Mouse (Mus musculus) heart, embryonic 15.5 days (tissue): ENCODE results near the gene Clasp1. TPM values are rescaled to one million over a fixed set of nuclear protein-coding genes. Genes with fewer than 3 reads are reported as not detected.
"Not testable (repeated sequence)": the region's sequence is repeated elsewhere in the genome, so short reads cannot be mapped to it uniquely, and the experiment has no call there.

Source experiments
- ATAC-seq: fragments of 200-750 bp; cut with Nextera tagmentation; replicated peaks from 2 replicates; pipeline ENCODE4 v1.8.0; 2017; ENCODE audit warnings: low read depth, moderate TSS enrichment; ENCODE audit not compliant: insufficient number of reproducible peaks, insufficient read depth, low FRiP score
- H3K27ac ChIP-seq: fragments of 300-500 bp; sonication (generic); 2 replicates; pipeline ENCODE4 v1.5.1; 2015; ENCODE audit warnings: mild to moderate bottlenecking, inconsistent platforms
- H3K27me3 ChIP-seq: fragments of 300-500 bp; sonication (generic); 2 replicates; pipeline ENCODE4 v1.6.1; 2015; ENCODE audit warnings: inconsistent platforms
- H3K36me3 ChIP-seq: fragments of 300-500 bp; sonication (generic); 2 replicates; pipeline ENCODE4 v1.6.1; 2015; ENCODE audit warnings: mild to moderate bottlenecking, inconsistent platforms
- H3K4me1 ChIP-seq: fragments of 300-500 bp; sonication (generic); replicated peaks from 2 replicates; pipeline ENCODE4 v1.6.1; 2015; ENCODE audit warnings: inconsistent platforms
- H3K4me2 ChIP-seq: fragments of 300-500 bp; sonication (generic); 2 replicates; pipeline ENCODE4 v1.6.1; 2015; ENCODE audit warnings: inconsistent platforms, mild to moderate bottlenecking, moderate library complexity
- H3K4me3 ChIP-seq: fragments of 300-500 bp; sonication (generic); 2 replicates; pipeline ENCODE4 v1.5.1; 2015; ENCODE audit warnings: mild to moderate bottlenecking, inconsistent platforms
- H3K9ac ChIP-seq: fragments of 300-500 bp; sonication (generic); 2 replicates; pipeline ENCODE4 v1.6.1; 2015; ENCODE audit warnings: mild to moderate bottlenecking, inconsistent platforms
- H3K9me3 ChIP-seq: fragments of 300-500 bp; sonication (generic); replicated peaks from 2 replicates; pipeline ENCODE4 v1.6.1; 2016; ENCODE audit warnings: inconsistent platforms
- WGBS: fragments of 180-500 bp; shearing (Covaris S2); methylation state at CpG from one replicate; pipeline ENCODE4 v1.1.7; 2015; ENCODE audit warnings: mixed read lengths; 5-methylcytosine and 5-hydroxymethylcytosine counted together
- polyA plus RNA-seq: library from polyadenylated mRNA; unstranded; fragments of >200 nt; fragmentation: Nextera tagmentation; extraction: Ambion mirVana; gene quantifications from 2 replicates; pipeline ENCODE4 v1.2.1, GENCODE M21; 2015

The Clasp1 gene
- polyA plus RNA-seq, 1 experiment from 2014 or later: 91.1 TPM

DNA sequence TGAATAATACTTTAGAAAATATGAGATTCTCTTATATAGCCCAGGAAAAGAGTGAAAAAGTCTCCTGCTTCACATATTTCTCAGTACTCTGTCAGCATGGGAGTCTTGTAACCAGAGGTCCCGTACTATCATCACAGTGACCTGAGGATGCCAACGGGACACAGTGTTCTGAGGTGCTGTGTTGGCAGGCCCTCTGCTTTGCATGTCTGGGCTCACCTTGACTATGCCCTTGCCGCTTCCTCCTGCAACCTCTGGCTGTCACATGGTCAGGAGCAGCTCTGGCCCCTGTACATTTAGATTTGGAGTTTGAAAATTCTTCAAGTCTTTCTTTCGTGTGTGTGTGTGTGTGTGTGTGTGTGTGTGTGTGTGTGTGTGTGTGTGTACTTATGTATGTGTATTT, 204.1 kb downstream of the Clasp1 start:
- ATAC-seq: peak; percentile 56; the same call in 1 of the 2 replicates
- H3K4me2 ChIP-seq: no peak overlapping the region
- no peaks in the 10 kb centered on the region for H3K9me3 ChIP-seq
- peaks cover 79% of the 10 kb centered on the region for H3K36me3 ChIP-seq
- H3K27ac ChIP-seq: peak overlapping the region; percentile 45
- no peak overlapping the region for H3K4me3 ChIP-seq
- no peak overlapping the region for H3K9ac ChIP-seq
- peaks cover 18% of the 10 kb centered on the region for H3K4me1 ChIP-seq
- no peaks in the 10 kb centered on the region for H3K27me3 ChIP-seq
- 57% methylated on average over 4 of the region's 4 CpGs for whole genome bisulfite sequencing

DNA sequence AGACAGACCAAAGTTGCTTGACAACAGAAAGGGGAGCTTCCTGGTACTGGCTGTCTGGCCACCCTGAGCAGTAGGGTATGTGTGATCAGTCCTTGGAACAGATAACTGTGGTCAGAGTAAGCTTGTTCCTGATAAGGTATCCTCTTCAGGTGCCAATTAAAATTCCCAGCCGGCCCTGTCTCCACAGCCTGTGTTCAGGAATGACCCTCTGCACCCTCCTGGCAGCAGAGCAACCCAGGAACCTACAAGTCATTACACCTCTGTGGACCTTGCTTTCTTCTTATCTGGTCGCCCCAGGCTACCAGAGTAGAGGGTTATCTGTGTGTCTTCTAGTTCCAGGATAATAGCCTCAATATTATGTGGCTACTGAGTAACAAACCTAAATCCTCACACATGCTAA, 206.5 kb downstream of the Clasp1 start:
- 30% methylated on average over 2 of the region's 2 CpGs for WGBS

DNA sequence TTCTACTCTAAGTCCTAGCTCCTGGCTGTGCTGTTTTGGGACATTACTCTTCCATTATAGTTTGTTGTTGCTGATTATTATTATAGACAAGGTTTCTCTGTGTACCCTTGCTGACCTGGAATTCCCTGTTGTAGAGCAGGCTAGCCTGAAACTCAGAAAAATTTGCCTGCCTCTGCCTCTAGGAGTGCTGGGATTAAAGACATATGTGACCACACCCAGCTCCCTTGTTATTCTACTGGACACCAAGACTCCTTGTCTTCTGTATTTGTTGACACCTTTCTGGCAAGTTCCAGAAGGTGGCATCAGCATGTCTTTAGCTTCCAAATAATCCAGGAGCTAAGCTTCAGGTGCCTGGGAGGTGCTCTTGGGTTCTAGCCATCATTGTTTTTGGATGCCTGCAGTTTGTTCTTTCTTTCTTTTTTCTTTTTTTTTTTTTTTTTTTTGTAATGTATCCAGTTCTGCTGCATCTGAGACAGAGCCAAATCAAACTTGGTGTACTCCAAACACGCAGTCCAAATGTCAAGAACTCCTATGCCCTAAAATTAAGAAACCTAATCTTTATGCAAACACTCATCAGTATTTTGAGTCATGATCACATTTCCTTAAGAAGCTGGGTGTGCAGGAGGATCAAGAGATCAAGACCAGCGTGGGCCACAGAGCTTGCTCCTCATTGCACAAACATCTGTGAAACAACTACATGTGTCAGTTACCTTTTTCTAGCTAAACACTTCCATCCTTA, 208.8 kb downstream of the Clasp1 start:
- Histone ChIP-seq H3K4me3 (no peak overlapping the region), H3K36me3 (peaks cover 93% of the 10 kb centered on the region), H3K9me3 (no peaks in the 10 kb centered on the region), H3K27me3 (no peaks in the 10 kb centered on the region), H3K27ac (no peak overlapping the region), H3K4me2 (no peak overlapping the region), H3K9ac (no peak overlapping the region), H3K4me1 (peaks cover 6% of the 10 kb centered on the region)
- 85% methylated on average over 2 of the region's 2 CpGs for WGBS
- no peak for ATAC-seq

More for the DNA sequence above, 206.5 kb downstream of the Clasp1 start:
- ATAC-seq: no peak
- Histone ChIP-seq H3K27me3 (no peaks in the 10 kb centered on the region), H3K4me3 (no peak overlapping the region), H3K9me3 (no peaks in the 10 kb centered on the region), H3K9ac (no peak overlapping the region), H3K36me3 (peaks cover 89% of the 10 kb centered on the region), H3K27ac (peak overlapping the region; percentile 46; the same call in 1 of the 2 replicates), H3K4me1 (peaks cover 15% of the 10 kb centered on the region), H3K4me2 (no peak overlapping the region)

DNA sequence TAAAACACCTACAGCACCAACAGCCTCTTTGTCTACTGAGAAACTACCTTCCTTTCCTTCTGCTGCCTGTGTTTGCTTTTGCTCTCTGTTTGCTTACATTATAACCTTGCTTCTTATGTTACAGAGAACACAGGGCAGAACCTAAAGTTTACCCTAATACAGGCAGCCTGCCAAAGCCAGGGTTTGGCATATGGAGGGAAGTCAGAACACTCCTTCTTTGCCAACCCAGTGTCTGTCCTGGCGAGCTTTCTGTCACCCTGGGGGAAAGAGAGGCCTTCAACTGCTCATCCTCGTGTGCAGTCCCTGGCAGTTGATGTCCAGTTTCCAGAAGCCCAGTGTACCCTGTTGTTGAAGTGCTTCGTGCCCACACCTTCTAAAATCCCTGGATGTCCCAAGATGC, 209.5 kb downstream of the Clasp1 start:
- Histone ChIP-seq H3K9ac (no peak overlapping the region), H3K4me3 (no peak overlapping the region), H3K4me1 (peaks cover 6% of the 10 kb centered on the region), H3K9me3 (no peaks in the 10 kb centered on the region), H3K27ac (no peak overlapping the region), H3K27me3 (no peaks in the 10 kb centered on the region), H3K4me2 (no peak overlapping the region), H3K36me3 (peaks cover 96% of the 10 kb centered on the region)
- no peak for ATAC-seq
- 87% methylated on average over 3 of the region's 3 CpGs for WGBS

DNA sequence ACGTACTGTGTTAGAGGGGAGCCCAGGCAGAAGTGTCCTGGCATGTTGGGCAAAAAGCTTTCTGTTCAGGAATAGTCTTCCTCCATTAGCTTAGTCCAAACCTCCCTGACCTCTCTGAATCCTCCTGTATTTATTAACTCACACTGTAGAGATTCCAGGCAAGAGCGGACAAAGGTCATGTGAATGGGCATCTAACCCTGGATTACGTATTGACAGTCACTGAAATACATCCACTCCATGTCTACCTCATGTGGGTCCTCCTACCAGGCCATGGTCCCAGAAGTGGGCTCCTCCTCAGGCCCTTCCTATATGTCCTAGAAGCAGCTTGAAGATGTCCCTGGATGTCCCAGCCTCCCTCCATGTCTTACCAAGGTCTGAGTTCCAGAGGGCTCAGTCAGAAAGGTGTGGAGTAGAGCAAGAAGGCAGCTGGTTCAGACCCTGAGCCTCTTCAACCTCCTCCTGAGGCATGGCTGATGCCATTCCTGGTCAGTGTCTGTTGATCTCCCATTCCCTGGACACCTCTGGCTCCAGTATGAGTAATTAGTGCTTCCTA, 224.8 kb downstream of the Clasp1 start:
- H3K9me3 ChIP-seq: no peaks in the 10 kb centered on the region
- no peak for ATAC-seq
- H3K36me3 ChIP-seq: peaks cover 14% of the 10 kb centered on the region

DNA sequence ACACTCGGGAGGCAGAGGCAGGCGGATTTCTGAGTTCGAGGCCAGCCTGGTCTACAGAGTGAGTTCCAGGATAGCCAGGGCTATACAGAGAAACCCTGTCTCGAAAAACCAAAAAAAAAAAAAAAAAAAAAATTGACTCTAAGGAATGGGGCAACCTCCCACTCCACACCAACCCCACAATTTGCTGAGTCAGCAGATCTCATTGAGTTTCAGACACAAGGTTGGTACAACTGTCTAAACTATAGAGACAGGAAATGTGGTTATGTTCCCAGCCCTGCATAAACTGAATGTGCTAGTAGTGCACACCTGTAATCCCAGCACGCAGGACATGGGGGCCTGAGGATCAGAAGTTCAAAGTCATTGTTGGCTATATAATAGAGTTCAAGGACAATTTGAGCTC, 232.2 kb downstream of the Clasp1 start:
- 81% methylated on average over 5 of the region's 5 CpGs for WGBS
- not testable (repeated sequence) for H3K9ac ChIP-seq, H3K4me2 ChIP-seq, H3K9me3 ChIP-seq, H3K27ac ChIP-seq, H3K4me3 ChIP-seq, H3K4me1 ChIP-seq, H3K27me3 ChIP-seq, H3K36me3 ChIP-seq, ATAC-seq

More for the DNA sequence above, 224.8 kb downstream of the Clasp1 start:
- no peak overlapping the region for H3K4me3 ChIP-seq
- no peak overlapping the region for H3K9ac ChIP-seq
- no peaks in the 10 kb centered on the region for H3K27me3 ChIP-seq
- no peak overlapping the region for H3K27ac ChIP-seq
- no peaks in the 10 kb centered on the region for H3K4me1 ChIP-seq
- no peak overlapping the region for H3K4me2 ChIP-seq
- 96% methylated on average over 3 of the region's 3 CpGs for WGBS

DNA sequence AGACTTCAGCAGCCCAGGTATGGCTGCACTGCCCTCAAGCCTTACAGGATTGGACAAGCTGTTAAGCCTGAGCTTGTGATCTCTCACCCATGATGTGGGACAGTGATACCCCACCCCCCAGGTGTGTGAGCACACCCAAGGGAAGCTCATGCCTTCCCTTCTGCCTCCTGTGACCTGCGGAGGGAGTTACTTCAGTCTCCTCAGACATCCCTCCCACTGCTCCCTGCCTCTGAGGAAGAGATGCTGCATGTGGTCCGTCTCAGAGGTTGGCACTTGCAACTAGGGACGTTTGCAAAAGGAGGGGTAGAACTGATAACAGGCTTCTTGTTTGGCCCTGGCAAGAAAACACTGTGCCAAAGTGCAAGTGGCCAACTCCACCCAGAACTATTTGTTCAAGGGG, 234.0 kb downstream of the Clasp1 start:
- H3K9me3 ChIP-seq: no peaks in the 10 kb centered on the region
- peaks cover 9% of the 10 kb centered on the region; the same call in 1 of the 2 replicates for H3K27me3 ChIP-seq
- H3K36me3 ChIP-seq: no peaks in the 10 kb centered on the region
- no peak overlapping the region for H3K4me2 ChIP-seq
- H3K9ac ChIP-seq: no peak overlapping the region
- H3K4me3 ChIP-seq: no peak overlapping the region
- ATAC-seq: no peak
- peaks cover 8% of the 10 kb centered on the region for H3K4me1 ChIP-seq
- no peak overlapping the region for H3K27ac ChIP-seq
- WGBS: 46% methylated on average over 3 of the region's 3 CpGs

DNA sequence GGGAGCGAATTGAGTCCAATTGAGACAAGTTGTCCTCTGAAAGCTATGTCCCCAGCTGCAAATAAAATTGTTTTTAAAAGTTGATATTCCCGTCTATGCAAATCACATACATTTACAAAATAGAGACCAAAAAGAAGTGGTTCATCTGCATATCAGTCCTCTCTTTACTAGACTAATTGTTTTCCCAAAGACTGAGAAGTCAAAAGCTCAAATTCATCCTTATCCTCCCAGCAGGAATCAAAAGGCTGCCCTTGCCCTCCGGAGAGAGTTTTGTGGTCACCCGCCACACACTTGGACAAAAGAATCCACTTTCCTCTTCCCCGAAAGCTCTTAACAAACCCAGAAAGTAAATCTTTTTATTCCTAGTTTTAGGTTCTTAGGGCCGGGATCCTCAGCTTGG, 236.6 kb downstream of the Clasp1 start:
- no peaks in the 10 kb centered on the region for H3K9me3 ChIP-seq
- no peak overlapping the region for H3K4me2 ChIP-seq
- no peaks in the 10 kb centered on the region for H3K36me3 ChIP-seq
- ATAC-seq: no peak
- no peak overlapping the region for H3K4me3 ChIP-seq
- WGBS: 57% methylated on average over 6 of the region's 6 CpGs
- no peak overlapping the region for H3K9ac ChIP-seq
- H3K4me1 ChIP-seq: peaks cover 13% of the 10 kb centered on the region
- H3K27me3 ChIP-seq: peaks cover 16% of the 10 kb centered on the region; the same call in 1 of the 2 replicates
- no peak overlapping the region for H3K27ac ChIP-seq

DNA sequence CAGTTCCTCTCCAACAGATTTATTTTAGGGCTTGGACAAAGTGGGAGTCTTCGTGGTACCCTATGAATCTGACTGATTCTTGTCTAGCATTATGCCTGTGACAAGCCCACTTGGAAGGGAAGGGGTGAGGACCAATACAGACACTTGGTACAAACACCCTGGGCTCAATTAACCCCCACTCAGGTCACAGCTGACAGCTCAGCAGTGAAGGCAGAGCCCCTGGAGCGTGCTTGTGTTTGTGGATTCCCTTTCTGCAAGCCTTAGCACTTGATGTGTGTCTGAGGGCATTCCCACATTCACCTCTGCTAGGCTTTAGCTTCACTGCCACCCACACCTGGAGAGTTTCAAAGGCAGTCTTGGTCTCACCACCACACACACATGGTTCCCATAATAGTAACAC, 237.1 kb downstream of the Clasp1 start:
- Histone ChIP-seq H3K4me1 (peaks cover 13% of the 10 kb centered on the region), H3K4me3 (no peak overlapping the region), H3K36me3 (no peaks in the 10 kb centered on the region), H3K9ac (no peak overlapping the region), H3K9me3 (no peaks in the 10 kb centered on the region), H3K4me2 (no peak overlapping the region), H3K27me3 (peaks cover 16% of the 10 kb centered on the region; the same call in 1 of the 2 replicates), H3K27ac (no peak overlapping the region)
- no peak for ATAC-seq
- 36% methylated on average over 2 of the region's 2 CpGs for WGBS

DNA sequence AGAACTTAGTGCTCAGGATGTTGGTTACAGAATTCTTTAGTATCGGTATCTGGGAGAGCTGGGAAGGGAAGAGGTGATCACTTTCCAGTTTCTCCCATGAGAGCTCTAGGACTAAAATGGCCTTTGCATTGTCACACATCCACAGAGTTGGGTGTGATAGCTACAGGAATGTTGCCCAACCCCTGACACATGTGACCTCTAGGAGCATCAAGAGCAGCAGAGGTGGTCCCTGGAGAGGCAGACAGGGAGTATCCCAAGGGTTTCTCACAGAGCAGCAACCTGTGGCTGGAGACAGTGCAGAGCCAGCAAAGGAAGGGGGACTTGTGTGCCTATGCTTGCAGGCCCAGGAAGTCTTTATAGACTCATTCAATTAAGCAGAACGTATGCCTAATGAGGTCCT, 237.6 kb downstream of the Clasp1 start:
- Histone ChIP-seq H3K4me2 (no peak overlapping the region), H3K27ac (no peak overlapping the region), H3K36me3 (no peaks in the 10 kb centered on the region), H3K9ac (no peak overlapping the region), H3K27me3 (peaks cover 16% of the 10 kb centered on the region; the same call in 1 of the 2 replicates), H3K4me1 (peaks cover 13% of the 10 kb centered on the region), H3K4me3 (no peak overlapping the region), H3K9me3 (no peaks in the 10 kb centered on the region)
- 79% methylated on average over 2 of the region's 2 CpGs for WGBS
- ATAC-seq: no peak

DNA sequence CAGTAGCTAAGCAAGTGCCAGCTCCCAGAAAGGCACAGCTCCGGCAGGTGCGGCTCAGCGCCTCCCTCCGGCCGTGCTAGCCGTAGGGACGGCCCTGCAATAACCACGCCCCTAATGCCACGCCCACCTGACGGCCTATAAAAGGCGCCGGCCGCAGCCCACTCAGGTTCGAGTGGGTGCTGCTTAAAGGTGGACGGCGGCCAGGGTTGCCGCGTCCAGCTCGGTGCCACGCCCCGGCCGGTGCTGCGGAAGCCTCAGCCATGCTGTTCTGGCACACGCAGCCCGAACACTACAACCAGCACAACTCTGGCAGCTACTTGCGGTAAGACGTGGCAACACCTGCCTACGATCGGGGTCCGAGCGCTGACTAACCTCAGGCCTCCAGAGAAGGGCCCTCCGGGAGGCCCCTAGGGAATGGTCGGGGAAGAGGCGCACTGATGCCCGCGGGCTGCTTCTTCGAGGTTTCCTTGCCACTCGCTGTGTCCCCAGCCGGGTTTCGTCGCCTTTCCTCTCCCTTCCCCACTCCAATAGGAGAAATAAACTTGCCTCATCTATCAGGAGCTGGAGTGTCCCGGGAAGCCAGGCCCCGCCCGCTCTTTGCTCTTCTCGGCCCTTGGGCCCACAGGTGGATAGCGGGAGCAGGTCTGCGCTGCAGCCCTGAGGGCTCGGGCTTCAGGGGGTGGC, 239.1 kb downstream of the Clasp1 start, which contains the start of gene Tfcp2l1:
Tfcp2l1 (plus strand) TSS at position 165 of the 684 bp plus-strand sequence.
- peak; percentile 86 for ATAC-seq
- H3K9ac ChIP-seq: peak within 1 kb of the TSS; percentile 61
- H3K27ac ChIP-seq: peak within 1 kb of the TSS; percentile 12; the same call in 1 of the 2 replicates
- no peaks in the 10 kb centered on the region for H3K36me3 ChIP-seq
- H3K4me2 ChIP-seq: peak within 1 kb of the TSS; percentile 98
- H3K4me1 ChIP-seq: peaks cover 13% of the 10 kb centered on the region
- peak within 1 kb of the TSS; percentile 66 for H3K4me3 ChIP-seq
- peaks cover 16% of the 10 kb centered on the region; the same call in 1 of the 2 replicates for H3K27me3 ChIP-seq
- H3K9me3 ChIP-seq: no peaks in the 10 kb centered on the region
- under 1% methylated on average over 48 of the region's 48 CpGs for WGBS
